Mouse (Mus musculus) hematopoietic multipotent progenitor cell, adult 10-12 weeks (in vitro differentiated cells): ENCODE measurements around the gene Kcna7. TPM values are rescaled to one million over a fixed set of nuclear protein-coding genes. Genes with fewer than 3 reads are reported as not detected.

Experiments
- polyA plus RNA-seq: library from polyadenylated mRNA; stranded (reverse); fragments of >175 nt; gene quantifications from 2 replicates; pipeline ENCODE4 v1.2.3, GENCODE M21; 2012; ENCODE audit warnings: low replicate concordance

The Kcna7 gene
- polyA plus RNA-seq = not detected in 2 replicates

DNA sequence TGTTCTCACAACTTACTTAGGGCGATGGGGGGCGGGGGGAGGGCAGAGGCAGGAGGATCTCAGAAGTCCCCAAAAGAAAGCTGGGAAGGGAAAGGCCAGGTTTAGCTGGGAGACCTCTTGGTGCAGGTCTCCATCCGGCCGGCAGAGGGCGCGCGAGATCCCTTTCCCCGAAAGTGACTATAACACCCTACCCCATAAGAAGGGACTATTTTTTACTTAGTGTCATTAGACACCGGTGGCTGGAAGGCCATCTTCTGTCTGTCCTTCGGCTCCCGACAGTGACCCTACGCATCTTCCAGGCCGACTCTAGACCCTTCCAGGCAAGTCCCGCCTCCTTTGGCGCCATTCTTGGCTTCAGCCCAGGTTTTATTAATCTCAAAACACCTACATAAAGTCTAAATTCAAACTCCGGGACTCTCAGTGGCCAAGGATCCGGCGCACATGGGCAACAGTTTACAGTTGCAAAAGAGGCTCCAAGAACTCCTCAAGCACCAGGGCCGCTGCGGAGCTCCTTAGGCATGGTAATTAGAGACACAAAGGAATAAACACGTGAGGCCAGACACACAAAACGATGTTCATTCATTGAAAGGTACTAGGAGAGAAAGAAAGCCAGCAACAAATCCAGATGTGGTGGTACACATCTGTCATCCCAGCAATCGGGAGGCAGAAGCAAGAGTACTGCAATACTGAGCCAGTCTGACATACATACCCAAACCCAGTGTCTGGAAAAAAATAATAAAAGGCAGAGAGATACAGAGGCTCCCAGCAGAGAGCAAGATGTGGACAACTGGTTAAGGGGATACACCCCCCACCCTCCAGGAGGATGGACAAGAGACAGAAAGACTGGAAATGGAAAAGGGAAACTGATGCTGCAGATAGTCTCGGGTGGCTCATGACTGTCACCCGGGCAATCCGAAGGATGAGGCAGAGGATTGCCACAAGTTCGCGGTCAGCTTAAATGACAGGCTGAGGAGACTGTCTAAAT is at the start of gene Kcna7:
TSS of gene Kcna7 (plus strand) at position 563 of the 985 bp plus-strand sequence.

DNA sequence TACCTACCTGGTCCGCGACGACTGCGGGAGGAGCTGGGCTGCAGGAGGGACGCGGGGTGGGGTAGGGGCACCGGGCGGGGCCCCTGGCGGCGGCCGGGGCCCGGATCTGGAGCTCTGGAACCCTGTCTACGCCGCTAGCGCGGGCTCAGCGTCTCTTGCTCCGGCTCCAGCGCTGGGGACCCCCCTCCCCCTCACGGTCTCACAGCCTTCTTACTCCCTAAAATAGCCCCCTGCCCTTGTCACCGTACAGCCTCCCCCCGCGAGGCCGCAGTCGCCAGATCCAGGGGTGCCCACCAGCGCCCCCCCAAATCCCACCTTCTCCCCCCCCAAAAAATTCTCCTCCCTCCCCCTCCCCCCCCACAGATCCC is 38.8 kb upstream of the Kcna7 start, which contains the start of gene Ppfia3:
TSS of gene Ppfia3 (minus strand) at position 368 of the 368 bp plus-strand sequence.

DNA sequence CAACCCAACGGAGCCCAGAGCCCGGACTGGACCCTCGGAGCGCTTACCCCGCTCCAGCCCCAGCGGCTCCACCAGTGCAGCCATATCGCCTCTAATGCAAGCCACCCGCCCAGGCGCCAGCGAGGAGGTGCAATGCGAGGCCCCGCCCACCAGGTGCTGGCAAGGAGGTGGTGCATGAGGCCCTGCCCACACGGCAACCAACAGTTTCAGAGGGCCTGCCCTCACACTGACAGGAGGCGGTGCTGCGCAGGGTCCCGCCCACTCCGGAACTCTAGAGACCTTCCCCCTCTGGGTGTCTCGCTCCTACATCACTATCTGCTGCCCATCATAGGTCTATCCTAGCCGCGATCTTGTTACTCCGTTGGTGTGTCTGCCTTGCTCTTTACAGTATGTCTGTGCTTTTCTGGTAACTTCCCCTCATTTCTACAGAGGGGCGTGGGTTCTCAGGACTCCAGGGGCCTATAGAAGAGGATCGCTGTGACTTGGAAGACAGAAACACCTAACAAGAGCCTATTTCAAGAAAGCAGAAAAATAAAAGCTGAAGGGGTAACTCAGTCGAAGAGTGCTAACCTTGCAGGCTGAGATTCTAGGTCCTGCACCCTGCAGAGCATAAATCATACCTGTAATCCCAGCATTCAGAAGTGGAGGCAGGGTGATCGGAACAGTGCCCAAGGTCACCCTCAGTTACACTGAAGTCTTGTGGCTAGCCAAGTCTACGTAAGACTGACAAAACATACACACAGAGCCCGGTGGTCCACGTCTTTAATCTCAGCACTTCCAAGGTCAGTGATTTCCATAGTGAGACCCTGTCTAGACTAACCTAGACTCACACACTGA is 34.8 kb upstream of the Kcna7 start, which contains the start of gene Lin7b:
TSS of gene Lin7b (minus strand) at position 109 of the 837 bp plus-strand sequence.

DNA sequence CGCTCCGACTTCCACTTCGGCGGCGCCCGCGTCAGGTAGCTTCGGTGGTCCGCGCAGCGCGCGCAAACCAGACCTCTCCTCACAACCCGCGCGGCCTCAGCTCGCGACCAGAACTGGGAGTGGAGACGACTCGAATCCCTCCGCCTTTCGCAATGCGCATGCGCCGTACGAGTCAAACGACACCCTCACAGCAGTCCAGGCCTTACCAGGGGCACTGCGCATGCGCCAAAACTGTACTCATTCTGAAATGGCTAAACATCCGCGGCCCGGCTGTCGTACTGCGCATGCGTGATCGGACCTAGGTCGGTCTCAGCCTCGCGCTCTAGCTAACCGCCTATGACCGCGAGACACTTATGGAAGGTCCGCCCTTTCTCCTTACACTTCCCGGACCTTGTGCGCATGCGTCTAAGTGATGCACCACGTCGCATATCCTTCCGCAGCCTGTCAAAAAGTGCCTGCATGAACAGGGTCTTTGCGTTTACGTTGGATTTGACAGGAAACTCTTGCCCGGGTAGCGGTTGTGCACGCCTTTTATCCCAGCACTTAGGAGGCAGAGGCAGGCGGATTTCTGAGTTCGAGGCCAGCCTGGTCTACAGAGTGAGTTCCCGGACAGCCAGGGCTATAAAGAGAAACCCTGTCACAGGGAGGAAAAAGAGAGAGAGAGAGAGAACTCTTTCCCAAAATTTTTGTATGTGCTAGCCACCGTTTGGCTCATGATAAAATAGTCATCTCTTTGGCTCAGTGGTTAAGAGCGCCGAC is 9.7 kb upstream of the Kcna7 start, which contains the start of gene Snrnp70:
TSS of gene Snrnp70 (minus strand) at position 165 of the 759 bp plus-strand sequence.

DNA sequence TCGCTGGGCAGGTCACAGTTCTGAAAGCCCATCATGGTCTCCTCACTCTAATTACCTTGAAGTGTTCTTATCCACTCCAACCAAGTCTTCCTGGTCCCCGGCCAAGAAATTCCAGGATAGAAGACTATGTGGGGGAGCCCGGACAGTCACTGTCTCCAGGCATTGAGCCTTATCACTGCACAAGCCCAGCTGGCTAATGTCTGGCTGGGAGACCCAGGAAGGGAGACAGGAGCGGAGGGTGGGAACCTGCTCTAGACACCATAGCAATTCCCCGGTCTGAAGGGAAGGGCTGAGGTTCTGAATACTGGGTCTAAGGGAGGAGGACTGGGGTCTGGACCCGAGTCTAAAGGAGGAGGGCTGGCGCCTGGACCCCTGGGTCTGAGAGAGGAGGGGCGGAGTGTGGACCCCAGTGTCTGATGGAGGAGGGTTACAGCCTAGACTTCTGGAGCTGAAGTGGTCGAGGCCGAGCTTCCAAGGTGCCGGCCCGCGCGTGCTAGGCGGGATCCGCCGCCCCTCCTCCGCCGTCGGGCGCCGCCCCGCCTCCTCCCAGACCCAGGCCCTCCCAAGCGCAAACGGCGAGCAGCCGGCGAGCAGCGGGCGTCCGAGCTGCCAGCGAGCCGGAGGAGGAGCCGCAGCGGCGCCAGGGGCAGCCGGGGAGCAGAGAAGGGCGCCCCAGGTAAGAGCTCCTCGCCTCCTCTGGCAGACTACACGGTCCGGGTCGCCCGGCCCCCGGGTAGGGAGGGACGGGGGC is 7.8 kb downstream of the Kcna7 start, which contains the start of gene Ntf5:
TSS of gene Ntf5 (plus strand) at position 583 of the 751 bp plus-strand sequence.

DNA sequence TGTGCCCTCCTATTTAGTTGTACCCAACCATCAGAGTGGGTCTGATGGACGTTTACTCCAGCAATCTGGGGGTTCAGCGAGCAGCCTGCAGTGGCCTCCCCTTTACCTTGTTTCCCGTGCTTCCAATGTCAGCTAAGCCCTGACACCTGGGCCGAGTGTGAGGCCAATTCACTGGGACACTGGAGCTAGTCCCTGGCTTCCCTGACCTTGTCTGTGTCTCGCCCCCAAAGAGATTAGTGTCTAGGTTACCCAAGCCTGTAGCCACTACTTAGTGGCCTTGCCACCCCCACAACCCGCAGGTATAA is 15.1 kb downstream of the Kcna7 start, which contains the start of gene Lhb:
TSS of gene Lhb (plus strand) at position 206 of the 305 bp plus-strand sequence.

DNA sequence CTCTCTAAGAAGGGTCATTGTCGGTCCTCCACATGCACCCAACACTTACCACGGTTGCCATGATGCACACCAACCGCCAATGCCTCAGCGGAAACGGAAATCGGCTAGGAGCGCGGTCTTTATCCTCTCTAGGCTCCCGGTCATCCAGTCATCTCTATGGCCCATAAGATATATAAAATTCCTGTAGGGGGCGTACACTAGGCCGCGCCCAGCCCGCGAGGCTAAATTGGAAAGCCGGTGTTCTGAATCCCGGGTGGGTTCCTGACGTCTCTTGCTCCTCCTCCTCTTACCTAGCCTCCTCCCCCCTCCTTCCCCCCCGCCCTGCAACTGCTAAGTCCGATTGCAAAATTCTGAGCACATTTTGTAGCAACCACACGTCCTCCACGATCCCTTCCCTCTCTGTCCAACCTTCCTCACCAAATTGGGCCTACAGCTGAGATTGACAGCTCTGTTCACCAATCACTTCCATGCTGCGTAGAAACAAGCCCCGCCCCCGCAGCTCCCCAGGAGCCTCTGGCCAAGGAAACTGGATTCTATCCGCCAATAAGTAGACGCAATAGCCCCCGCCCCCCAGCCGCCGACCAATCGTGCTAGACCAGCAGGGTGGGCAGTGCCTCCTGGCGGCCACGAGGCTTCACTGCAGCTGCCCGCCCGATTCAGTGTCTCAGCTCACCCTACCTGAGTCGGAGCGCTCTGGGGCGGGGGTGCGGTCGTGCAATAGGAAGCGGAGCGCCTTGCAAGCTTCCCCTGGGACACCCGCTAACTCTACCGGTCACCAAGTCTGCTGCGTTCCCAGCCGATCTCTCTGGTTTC is 29.0 kb downstream of the Kcna7 start, which contains the start of gene Gys1:
TSS of gene Gys1 (plus strand) at position 642 of the 813 bp plus-strand sequence.

DNA sequence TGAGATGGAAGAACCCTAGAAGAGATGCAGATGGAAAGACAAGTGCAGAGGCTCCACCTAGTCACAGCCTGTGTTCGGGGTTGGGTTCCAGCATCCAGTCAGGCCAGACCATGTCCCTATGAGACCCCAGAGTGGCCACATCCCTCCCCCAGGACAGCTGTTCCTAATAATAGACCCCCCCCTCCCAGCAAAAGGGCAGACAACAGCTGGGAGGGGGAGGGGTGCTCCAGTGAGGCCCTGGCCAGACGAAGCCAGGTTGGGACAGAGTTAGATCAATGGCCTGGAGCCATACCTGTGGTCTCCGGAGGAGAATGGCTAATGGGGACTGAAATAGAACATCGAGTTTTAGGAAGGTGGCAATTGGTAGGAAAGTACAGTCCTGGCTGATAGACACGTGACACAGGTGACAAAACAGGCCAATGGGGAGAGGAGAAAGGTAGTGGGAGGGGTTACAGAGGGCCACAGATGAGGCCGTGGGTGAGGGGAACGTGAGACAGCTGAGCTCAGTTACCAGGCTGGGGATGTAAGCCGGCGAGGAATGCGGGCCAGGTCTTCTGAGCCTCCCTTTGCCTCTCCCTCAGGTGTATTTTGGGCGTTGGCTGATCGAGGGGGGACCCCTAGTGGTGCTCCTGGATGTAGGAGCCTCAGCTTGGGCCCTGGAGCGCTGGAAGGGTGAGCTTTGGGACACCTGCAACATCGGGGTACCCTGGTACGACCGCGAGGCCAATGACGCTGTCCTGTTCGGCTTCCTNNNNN is 32.2 kb downstream of the Kcna7 start, which contains the start of gene Ruvbl2:
TSS of gene Ruvbl2 (minus strand) at position 576 of the 756 bp plus-strand sequence.

Other genes starting within 250 kb of the Kcna7 start
- gene Slc17a7, start 241.7 kb upstream of the Kcna7 start, polyA plus RNA-seq = 0.10 and 0.24 TPM in 2 replicates
- gene Gfy, start 226.1 kb upstream of the Kcna7 start, polyA plus RNA-seq = 0.10 TPM in 1 of 2 replicates, not detected in the other
- gene Pth2, start 224.7 kb upstream of the Kcna7 start, polyA plus RNA-seq = not detected in 2 replicates
- gene Ccdc155, start 200.8 kb upstream of the Kcna7 start, polyA plus RNA-seq = 0.47 and 0.54 TPM in 2 replicates
- gene Dkkl1, start 193.5 kb upstream of the Kcna7 start, polyA plus RNA-seq = 13.5 and 29.6 TPM in 2 replicates
- gene Tead2, start 189.9 kb upstream of the Kcna7 start, polyA plus RNA-seq = 0.09 and 0.62 TPM in 2 replicates
- 1,076 and 1,868 TPM in 2 replicates for gene Cd37, start 166.5 kb upstream of the Kcna7 start, polyA plus RNA-seq
- gene Slc6a16, start 164.6 kb upstream of the Kcna7 start, polyA plus RNA-seq = not detected in 2 replicates
- gene Slc6a21, start 128.1 kb upstream of the Kcna7 start, polyA plus RNA-seq = 0.34 and 0.58 TPM in 2 replicates
- 6.9 and 12.1 TPM in 2 replicates for gene Trpm4, start 71.9 kb upstream of the Kcna7 start, polyA plus RNA-seq
- gene Hrc, start 70.4 kb upstream of the Kcna7 start, polyA plus RNA-seq = not detected in 2 replicates
- gene Ppfia3, start 38.6 kb upstream of the Kcna7 start, polyA plus RNA-seq = 0.28 and 2.0 TPM in 2 replicates
- gene Lin7b, start 35.1 kb upstream of the Kcna7 start, polyA plus RNA-seq = 0.53 TPM in 1 of 2 replicates, not detected in the other
- 628 and 1,029 TPM in 2 replicates for gene Snrnp70, start 9.9 kb upstream of the Kcna7 start, polyA plus RNA-seq
- 0.08 and 0.28 TPM in 2 replicates for gene Ntf5, start 8.0 kb downstream of the Kcna7 start, polyA plus RNA-seq
- not detected in 2 replicates for gene Lhb, start 15.2 kb downstream of the Kcna7 start, polyA plus RNA-seq
- 15.9 and 25.8 TPM in 2 replicates for gene Gys1, start 29.2 kb downstream of the Kcna7 start, polyA plus RNA-seq
- 87.7 and 154 TPM in 2 replicates for gene Ruvbl2, start 32.4 kb downstream of the Kcna7 start, polyA plus RNA-seq
- 6,376 and 13,145 TPM in 2 replicates for gene Ftl1, start 54.2 kb downstream of the Kcna7 start, polyA plus RNA-seq
- 173 and 185 TPM in 2 replicates for gene Bax, start 61.2 kb downstream of the Kcna7 start, polyA plus RNA-seq
- gene Tulp2, start 76.2 kb downstream of the Kcna7 start, polyA plus RNA-seq = not detected in 2 replicates
- gene Gm45808, start 81.2 kb downstream of the Kcna7 start, polyA plus RNA-seq = not detected in 2 replicates
- gene Dhdh, start 83.2 kb downstream of the Kcna7 start, polyA plus RNA-seq = 0.81 and 2.1 TPM in 2 replicates
- gene Nucb1, start 104.8 kb downstream of the Kcna7 start, polyA plus RNA-seq = 224 and 245 TPM in 2 replicates
- 60.5 and 214 TPM in 2 replicates for gene Ppp1r15a, start 120.6 kb downstream of the Kcna7 start, polyA plus RNA-seq
- 0.77 and 1.2 TPM in 2 replicates for gene Plekha4, start 120.7 kb downstream of the Kcna7 start, polyA plus RNA-seq
- gene Hsd17b14, start 149.2 kb downstream of the Kcna7 start, polyA plus RNA-seq = 0.28 and 0.90 TPM in 2 replicates
- 14.0 and 38.4 TPM in 2 replicates for gene Bcat2, start 164.5 kb downstream of the Kcna7 start, polyA plus RNA-seq
- gene Fgf21, start 209.8 kb downstream of the Kcna7 start, polyA plus RNA-seq = 0.17 TPM in 1 of 2 replicates, not detected in the other
- gene Fut1, start 211.6 kb downstream of the Kcna7 start, polyA plus RNA-seq = 0.18 and 0.93 TPM in 2 replicates
- gene Izumo1, start 216.2 kb downstream of the Kcna7 start, polyA plus RNA-seq = 0.25 and 0.31 TPM in 2 replicates
- 3.0 and 3.6 TPM in 2 replicates for gene Rasip1, start 221.8 kb downstream of the Kcna7 start, polyA plus RNA-seq
- 0.20 and 0.42 TPM in 2 replicates for gene Mamstr, start 234.3 kb downstream of the Kcna7 start, polyA plus RNA-seq